Mouse (Mus musculus) adrenal gland, adult 8-10 months (tissue): ENCODE results near the gene Ncoa6. TPM values are rescaled to one million over a fixed set of nuclear protein-coding genes. Genes with fewer than 3 reads are reported as not detected.
A peak's percentile ranks its signal among the peaks of the same experiment; 100 is the strongest.

Source experiments
- DNase-seq: peaks from one replicate; pipeline ENCODE4 v3.0.0; 2022
- total RNA-seq, 4 experiments: library from RNA; stranded (reverse); gene quantifications; 2 replicates each; pipeline ENCODE4 v1.2.4; 2022

The Ncoa6 gene
- total RNA-seq, 4 experiments from 2014 or later = 39.0 to 65.5 (median 49.2) TPM

DNA sequence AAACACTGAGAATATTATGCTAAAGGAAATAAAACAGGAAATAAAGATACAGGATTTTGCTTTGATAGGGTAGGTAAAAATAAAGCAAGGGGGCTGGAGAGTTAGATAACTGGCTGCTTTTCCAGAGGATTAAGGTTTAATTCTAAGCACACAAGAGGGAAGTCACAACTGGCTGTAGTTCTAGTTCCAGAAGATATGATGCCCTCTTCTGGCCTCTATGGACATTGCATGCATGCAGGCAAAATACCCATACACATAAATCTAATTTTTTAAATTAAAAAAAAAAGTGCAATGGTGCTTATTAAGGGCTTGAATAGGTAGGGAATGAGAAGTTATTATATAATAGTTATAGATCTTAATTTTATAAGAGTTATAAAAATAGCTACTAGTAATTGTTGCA is 37.2 kb downstream of the Ncoa6 start:
- DNase-seq = no peak

- DNase-seq = no peak
Measured at GRCm38 (mm10) chr2:155420911-155421310, 52.8 kb downstream of the Ncoa6 start.

- DNase-seq = no peak
Measured at GRCm38 (mm10) chr2:155404635-155405034, 69.1 kb downstream of the Ncoa6 start.

DNA sequence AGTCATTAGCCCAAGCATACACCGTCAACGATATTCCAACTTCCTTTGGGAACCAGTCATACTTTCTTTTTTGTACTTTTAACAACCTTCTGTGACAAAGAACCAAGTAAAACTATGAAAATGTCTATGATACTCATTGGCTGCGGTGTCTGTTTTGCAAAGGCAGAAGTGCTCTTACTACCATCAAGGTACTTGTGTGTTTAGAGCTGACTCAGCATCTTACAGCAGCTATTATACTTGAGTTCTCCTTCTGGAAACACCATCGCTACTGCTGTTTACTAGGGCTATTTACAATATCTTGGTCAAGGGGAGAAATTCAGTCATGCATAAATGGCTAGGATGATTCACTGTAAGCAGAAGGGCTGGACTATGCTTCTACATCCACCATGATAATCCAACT is 71.8 kb downstream of the Ncoa6 start:
- DNase-seq = no peak

DNA sequence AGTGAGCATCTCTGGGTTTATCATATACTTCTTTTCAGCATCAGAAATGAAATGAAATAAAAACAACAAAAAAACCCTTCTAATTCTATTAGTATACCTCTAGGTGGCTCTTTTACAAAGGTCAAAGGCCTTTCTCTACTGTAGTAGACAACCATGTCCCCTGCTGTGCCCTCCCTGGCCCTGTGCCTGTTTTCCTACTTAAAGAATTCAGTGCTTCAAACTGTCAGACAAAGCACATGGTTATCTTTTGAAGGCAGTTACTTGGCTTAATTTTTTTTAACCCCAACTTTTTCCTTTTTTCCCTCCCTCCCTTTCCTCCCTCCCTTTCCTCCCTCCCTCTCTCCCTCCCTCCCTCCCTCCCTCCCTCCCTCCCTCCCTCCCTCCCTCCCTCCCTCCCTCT is 73.4 kb downstream of the Ncoa6 start:
- no peak for DNase-seq

GRCm38 (mm10) chr2:155394586-155394985 is 79.1 kb downstream of the Ncoa6 start:
- no peak for DNase-seq

DNA sequence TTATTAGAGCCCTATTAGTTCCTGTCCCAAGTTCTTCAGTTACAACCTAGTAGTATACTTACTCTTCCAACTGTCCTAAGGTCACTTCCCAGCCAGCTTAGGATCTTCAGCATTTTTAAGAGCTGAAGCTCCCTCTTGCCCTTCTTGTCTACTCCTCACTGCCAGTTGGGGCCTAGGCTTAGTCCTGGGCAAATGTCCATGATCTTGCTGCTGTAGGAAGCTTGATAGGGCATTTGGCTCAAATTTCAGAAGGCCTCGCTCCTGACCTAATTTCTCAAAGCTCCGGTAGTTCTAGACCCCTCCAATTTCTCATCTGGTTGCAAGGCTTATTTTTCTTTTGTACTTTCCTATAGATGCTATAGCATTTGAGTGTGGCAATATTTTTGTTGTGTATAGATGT is 85.1 kb downstream of the Ncoa6 start:
- DNase-seq = no peak

GRCm38 (mm10) chr2:155387052-155387451 is 86.6 kb downstream of the Ncoa6 start:
- DNase-seq = no peak

- DNase-seq = no peak
Measured at GRCm38 (mm10) chr2:155386534-155386899, 87.2 kb downstream of the Ncoa6 start.

GRCm38 (mm10) chr2:155385731-155386533 is 87.8 kb downstream of the Ncoa6 start:
- DNase-seq = no peak

DNA sequence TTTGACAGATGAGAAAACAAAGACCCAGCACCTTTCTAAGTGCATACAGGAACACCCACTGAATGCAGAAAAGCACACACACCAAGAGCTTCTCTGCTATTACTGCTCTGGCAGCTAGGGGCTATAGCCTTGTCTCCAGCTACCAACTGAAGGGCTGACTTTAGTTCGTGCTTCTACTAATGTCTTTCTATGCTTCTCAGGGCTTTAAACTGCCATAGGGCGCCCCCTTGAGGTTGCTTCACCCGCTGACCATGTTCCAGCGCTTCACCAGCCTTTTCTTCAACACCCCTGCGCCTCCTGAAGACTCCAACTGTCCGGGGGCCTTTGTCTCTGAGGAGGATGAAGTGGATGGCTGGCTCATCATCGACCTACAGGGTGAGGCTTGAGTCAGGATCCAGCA is 88.6 kb downstream of the Ncoa6 start:
- DNase-seq = peak; percentile 80

DNA sequence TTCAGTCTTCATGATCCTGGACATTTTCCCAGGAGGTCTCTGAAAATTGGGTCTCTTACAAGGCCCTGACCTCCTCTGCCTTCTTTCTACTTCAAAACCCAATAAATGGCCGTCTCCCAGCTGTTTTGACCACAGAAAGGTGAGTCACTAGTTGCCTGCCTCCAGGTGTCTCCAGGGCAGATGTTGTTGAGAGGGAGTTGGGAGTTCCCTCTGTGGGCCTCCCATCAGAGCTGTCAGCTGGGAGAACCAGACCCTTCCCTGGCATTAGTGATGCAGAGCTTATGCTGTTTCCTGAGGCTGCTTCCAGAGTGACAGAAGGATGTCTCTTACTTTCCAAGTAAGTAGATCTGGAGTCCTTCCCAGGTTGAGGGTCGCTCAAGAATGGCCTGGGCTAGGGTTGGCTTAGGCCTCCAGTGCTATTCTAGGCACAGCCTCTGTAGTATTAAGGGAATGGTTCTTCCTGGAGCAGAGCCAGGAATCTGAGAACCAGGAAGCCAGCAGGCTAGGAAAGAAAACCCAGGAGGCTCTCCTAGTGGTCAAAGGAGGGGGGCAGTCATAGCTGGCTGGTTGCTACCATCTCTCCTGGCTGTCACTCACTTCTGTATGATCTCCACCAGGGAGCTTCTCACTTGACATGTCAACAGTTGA is 90.8 kb downstream of the Ncoa6 start:
- no peak for DNase-seq

GRCm38 (mm10) chr2:155382332-155382700 is 91.4 kb downstream of the Ncoa6 start:
- no peak for DNase-seq

DNA sequence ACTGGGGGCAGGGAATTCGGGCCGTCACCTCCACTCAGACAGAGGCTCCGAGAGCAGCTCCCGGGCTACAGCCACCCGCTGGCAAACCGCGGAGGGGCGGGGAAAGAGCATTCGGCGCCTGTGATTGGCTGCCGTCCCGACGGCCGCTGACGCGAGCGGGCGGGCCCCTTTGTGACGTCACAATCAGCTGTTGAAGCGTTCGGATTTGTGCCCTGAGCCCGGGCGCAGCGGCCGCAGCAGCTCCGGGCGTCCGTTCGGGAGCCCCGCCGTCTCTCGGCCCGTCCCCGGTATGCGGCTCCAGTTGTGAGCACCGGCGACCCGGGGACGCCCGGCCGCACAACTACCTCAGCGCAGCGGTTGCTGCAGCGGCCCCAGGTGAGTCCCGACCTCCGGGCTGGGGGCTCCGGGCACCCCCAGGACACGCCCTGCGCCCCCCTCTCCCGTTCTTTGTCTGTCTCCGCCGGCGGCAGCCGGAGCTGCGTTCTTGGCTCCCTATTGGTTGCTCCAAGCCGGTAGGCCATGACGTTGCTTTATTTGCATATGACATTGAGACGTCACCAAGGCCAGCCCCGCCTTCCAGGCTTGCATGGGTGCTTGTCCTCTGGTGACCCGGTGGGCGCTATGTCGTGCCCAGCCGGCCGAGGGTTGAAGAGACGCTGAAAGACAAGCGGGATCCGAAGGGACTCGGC is 91.9 kb downstream of the Ncoa6 start:
- peak; percentile 97 for DNase-seq

- DNase-seq = no peak
Measured at GRCm38 (mm10) chr2:155381060-155381437, 92.6 kb downstream of the Ncoa6 start.

DNA sequence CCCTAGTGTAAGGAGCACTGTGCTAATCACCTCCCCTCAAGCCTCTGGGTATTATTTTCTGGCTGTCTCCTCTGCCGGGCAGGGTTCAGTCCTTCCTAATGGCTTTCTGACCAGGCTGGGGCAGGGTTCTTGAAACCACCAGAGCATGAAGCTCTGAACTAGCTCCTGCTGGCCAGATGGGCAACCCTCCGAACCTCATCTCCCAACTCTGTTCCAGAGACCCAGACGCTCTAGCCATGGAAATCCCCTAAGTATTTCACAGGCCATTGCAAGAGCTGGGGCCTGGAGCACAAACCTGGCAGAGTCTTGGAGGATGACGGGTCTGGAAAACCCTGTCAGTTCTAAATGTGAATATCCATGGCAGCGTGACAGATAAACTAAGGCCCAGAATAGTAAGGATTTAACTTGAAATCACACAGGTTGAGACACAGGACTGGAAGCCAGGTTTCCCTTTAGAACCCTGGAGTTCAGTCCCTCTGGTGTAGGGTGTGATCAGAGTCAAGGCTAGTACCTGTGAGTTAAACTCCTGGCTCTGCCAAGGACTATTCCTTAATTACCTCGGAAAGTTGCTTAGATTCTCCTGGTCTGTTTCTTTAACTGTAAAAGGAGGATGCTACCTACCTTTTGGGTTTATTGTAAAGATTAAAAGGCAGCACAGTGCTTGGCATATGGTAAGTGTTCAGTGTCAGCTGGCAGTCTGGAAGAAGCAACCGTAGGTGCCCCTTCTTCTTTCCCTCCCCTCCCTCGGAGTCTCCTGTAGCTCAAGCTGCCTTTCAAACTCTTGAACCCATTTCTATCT is 93.2 kb downstream of the Ncoa6 start, which contains the start of gene Trp53inp2:
Gene Trp53inp2 (plus strand): TSS at position 799 of the 799 bp plus-strand sequence.
- no peak for DNase-seq

- DNase-seq = no peak
Measured at GRCm38 (mm10) chr2:155376191-155376590, 97.5 kb downstream of the Ncoa6 start.

- no peak for DNase-seq
Measured at GRCm38 (mm10) chr2:155374521-155374920, 99.2 kb downstream of the Ncoa6 start.

DNA sequence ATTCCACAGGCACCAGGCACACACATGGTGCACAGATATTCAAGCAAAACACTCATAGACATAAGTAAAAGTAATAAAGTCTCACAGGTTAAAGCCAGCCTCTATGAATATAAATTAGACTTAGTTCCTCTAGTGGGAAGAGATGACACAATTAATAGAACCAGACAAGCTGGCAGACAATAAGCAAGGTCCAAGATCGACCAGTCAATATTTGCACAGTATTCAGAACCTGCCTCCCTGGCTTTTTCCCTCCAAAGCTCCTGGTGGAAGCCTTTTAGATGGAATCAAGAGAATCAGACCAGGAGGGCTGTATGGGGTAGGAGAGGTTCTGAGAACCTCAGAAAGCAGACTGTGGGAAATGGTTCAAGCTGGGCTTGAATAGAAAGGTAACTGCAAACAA is 99.8 kb downstream of the Ncoa6 start:
- no peak for DNase-seq

DNA sequence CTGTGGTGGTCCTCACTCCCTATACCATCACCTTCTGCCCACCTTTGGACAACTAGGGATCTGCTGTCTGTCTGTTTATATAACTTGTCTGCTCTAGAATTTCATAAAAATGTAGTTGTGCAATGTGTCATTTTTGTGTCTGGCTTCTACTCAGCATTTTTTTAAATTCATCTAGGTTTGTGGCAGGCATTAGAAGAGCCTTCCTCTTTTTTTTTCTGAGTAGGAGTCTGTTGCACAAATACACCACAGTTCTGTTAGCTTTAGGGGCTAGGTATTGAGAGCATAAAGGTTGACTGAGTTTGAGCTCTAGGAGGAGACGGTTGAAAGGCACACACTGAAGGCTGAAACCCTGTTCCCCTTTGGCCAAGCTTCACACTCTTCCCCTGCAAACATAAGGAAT is 100.4 kb downstream of the Ncoa6 start:
- DNase-seq = no peak

GRCm38 (mm10) chr2:155372451-155372850 is 101.2 kb downstream of the Ncoa6 start:
- no peak for DNase-seq

DNA sequence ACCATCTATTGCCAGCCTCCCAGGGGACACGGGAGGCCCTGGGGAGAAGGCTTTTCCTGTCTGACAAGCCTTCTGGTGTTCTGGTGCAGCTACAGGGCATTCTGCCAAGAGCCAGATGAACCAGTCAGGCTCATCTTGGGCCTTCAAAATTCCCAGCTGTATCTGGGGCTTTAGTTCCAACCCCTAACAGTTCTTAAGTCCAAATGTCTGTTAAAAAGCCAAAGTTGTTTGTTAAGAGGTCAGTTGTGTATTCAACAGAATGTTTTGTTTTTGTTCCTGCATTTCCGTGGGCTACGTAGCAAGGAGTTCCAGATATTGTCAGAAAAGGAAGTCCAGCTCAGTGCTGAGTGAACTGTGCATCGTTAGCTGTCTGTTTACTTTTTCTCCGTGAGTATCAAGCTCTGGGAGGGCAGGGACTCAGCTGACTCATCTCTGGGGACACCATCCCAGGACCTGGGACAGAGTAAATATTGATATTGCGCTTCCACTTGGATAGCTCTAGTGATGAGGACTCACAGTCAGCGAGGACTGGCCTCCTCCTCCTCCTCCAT is 104.3 kb downstream of the Ncoa6 start:
- DNase-seq = no peak
